In the genomic region with DNA sequence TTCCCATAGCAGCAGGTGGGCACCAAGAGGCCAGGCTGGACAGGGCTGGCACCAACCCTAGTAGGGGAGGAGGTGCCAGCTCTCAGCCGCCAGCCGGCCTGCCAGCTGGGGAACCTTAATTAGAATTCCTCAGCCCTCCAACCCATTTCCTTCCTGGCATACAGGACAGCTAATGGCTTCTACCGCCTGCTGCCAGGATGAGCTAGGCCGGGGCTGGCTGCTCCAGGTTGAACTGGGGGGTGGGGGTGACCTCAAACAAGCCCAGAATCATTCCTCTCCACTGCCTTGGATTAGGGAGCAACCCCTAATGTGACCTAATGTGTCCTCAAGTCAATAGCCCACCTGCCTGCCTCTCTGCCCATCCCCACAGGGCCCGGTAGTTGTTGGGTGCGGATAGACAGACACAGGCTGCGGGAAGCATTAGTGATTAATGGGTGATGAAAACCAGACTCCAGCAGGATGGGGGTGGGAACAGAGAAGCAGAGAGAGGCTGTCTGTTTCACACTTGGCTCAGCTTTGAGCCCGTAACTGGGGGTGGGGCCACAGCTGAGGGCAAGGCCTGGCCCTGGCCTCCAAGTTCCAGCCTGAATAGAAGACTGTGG, we compare ENCODE assay signal across 8 mouse cellular contexts.
DNase-seq lines count a peak whose midpoint lies in the region; ATAC-seq and TF ChIP-seq lines count a peak whose summit lies in the region.
"Had no signal": no experiment of that assay in that cellular context is flagged by ENCODE, and none has a peak within 500 bp of the region (broad histone marks: within the 10 kb centered on the region; RNA-seq: fewer than 3 reads in every experiment).

No protein-coding gene starts in this region.

- no peaks in the 10 kb centered on the region for H3K36me3 ChIP-seq in forebrain, embryonic 12.5 days (replicated peaks)
- H3K36me3 ChIP-seq in midbrain, embryonic 13.5 days, result no peaks in the 10 kb centered on the region

- H3K4me2 ChIP-seq in forebrain, embryonic 12.5 days, result no peak overlapping the region
- H3K4me2 ChIP-seq in midbrain, embryonic 13.5 days (replicated peaks), result no peak overlapping the region

- peak; percentile 95 for DNase-seq in MN1 (ENCODE audit: low spot score)
- DNase-seq in heart, postnatal 25 days (ENCODE audit: low spot score), result peak; percentile 73
- peak; percentile 60 to 84 for DNase-seq in layer of hippocampus, adult 2 months (ENCODE audit: low spot score in 2 of 2)
- no peak for DNase-seq in B cell, adult 2 months

- H3K9me3 ChIP-seq in forebrain, embryonic 12.5 days, result no peaks in the 10 kb centered on the region
- H3K9me3 ChIP-seq in midbrain, embryonic 13.5 days, result no peaks in the 10 kb centered on the region

- ATAC-seq in forebrain, embryonic 12.5 days (ENCODE audit: low FRiP score), result peak; percentile 54; the same call in 1 of the 2 replicates
- ATAC-seq in midbrain, embryonic 13.5 days, result peak; percentile 51

- WGBS in bone marrow, adult 2 months, result 78% methylated on average over 8 of the region's 8 CpGs
- WGBS in forebrain, embryonic 12.5 days, result 65% methylated on average over 8 of the region's 8 CpGs
- WGBS in midbrain, embryonic 13.5 days, result 80% methylated on average over 8 of the region's 8 CpGs

- H3K4me3 ChIP-seq in bone marrow, adult 2 months (replicated peaks; ENCODE audit: control insufficient read depth, low read depth, low read length), result no peak overlapping the region
- no peak overlapping the region for H3K4me3 ChIP-seq in forebrain, embryonic 12.5 days (replicated peaks)
- no peak overlapping the region for H3K4me3 ChIP-seq in layer of hippocampus, adult 2 months
- no peak overlapping the region for H3K4me3 ChIP-seq in midbrain, embryonic 13.5 days (replicated peaks)

- no peak overlapping the region for H3K27ac ChIP-seq in bone marrow, adult 2 months (ENCODE audit: control insufficient read depth, insufficient read depth, low read depth, low read length, poor library complexity)
- peak overlapping the region; percentile 56; the same call in 1 of the 2 replicates for H3K27ac ChIP-seq in forebrain, embryonic 12.5 days
- peak overlapping the region; percentile 81 for H3K27ac ChIP-seq in layer of hippocampus, adult 2 months
- H3K27ac ChIP-seq in midbrain, embryonic 13.5 days, result peak overlapping the region; percentile 56; the same call in 1 of the 2 replicates
- H3K27ac ChIP-seq: macrophage had no signal

- 0 out of 2 replicates have a peak, but pooled peaks have one; percentile 23 for TF ChIP-seq POLR2A in bone marrow, adult 2 months (IDR thresholded peaks at IDR 0.05; ENCODE audit: borderline replicate concordance, control insufficient read depth, low read depth, low read length)

- intact Hi-C loops in heart, postnatal 25 days (cut with DNase I), result loop anchor here (2.0 kb wide), 1 partner anchor 51 kb away; no protein-coding TSS in a partner anchor

- H3K4me1 ChIP-seq in bone marrow, adult 2 months (ENCODE audit: control insufficient read depth, insufficient read depth, low read length), result peaks cover 5% of the 10 kb centered on the region; the same call in 1 of the 2 replicates
- peaks cover 27% of the 10 kb centered on the region for H3K4me1 ChIP-seq in forebrain, embryonic 12.5 days
- H3K4me1 ChIP-seq in midbrain, embryonic 13.5 days (replicated peaks), result peaks cover 36% of the 10 kb centered on the region

- H3K27me3 ChIP-seq in forebrain, embryonic 12.5 days, result no peaks in the 10 kb centered on the region
- H3K27me3 ChIP-seq in midbrain, embryonic 13.5 days, result 0 out of 2 replicates have a peak, but pooled peaks cover 3% of the 10 kb centered on the region

- no peak for TF ChIP-seq CTCF in bone marrow, adult 2 months (IDR thresholded peaks at IDR 0.05; ENCODE audit: control insufficient read depth, insufficient read depth, low read length)
- TF ChIP-seq CTCF in layer of hippocampus, adult 2 months (conservative IDR thresholded peaks at IDR 0.05), result no peak

- H3K9ac ChIP-seq in forebrain, embryonic 12.5 days, result no peak overlapping the region
- H3K9ac ChIP-seq in midbrain, embryonic 13.5 days (replicated peaks), result no peak overlapping the region

Comparison
In these comparisons a context has a peak if more than half of its experiments do, and no peak if none do; other contexts are left out.
1. DNase-seq: peak in MN1 (single experiment), heart, postnatal 25 days (single experiment) and layer of hippocampus, adult 2 months (2 of 2); none in B cell, adult 2 months (0 of 2).